Mouse (Mus musculus) E14TG2a.4 (cell line): Measurements from ENCODE around the gene Fam155a.

Experiments
- CTCF ChIP-seq: conservative IDR thresholded peaks from 2 replicates; pipeline ENCODE4 v1.5.1; 2014; ENCODE audit warnings: low read length
- NANOG ChIP-seq: IDR thresholded peaks from 2 replicates; pipeline ENCODE4 v1.6.1; 2014; ENCODE audit warnings: borderline replicate concordance, low read length, mixed read lengths
- POU5F1 ChIP-seq: IDR thresholded peaks from 2 replicates; pipeline ENCODE4 v1.6.1; 2014; ENCODE audit warnings: low read length, borderline replicate concordance

DNA sequence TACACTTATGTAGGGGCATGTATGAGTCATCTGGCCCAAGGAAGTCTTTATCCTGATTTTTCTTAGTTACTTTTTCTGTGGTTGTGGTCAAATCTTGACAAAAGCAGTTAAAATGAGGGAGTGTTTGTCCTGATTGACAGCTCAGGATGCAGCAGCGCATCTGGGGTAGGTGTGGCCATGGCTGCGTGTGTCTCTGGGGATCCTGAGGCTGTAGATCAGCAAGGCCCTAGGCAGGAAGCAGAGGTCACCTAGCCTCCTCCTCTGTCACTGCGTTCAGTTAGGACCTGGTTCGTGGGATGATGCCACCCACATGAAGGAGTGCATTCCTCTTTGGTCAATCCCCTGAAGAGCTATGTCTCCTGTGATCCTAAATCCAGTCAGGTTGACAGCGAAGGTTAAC lies 362.5 kb downstream of the Fam155a start:
- TF ChIP-seq CTCF, result no peak
- no peak for TF ChIP-seq POU5F1
- TF ChIP-seq NANOG, result no peak
